Mouse (Mus musculus) liver, adult 10 weeks (tissue): ENCODE data around the gene Olfr1230. TPM values are rescaled to one million over a fixed set of nuclear protein-coding genes. Genes with fewer than 3 reads are reported as not detected.

Source experiments
- polyA plus RNA-seq: library from polyadenylated mRNA; stranded (reverse); fragments of 350-450 nt; fragmentation: Illumina TruSeq; extraction: RNeasy Lipid Tissue Mini Kit (QIAGEN cat#74804); gene quantifications from one replicate; pipeline ENCODE4 v1.2.3, GENCODE M21; 2014; ENCODE audit warnings: low read depth, low replicate concordance

The Olfr1230 gene
- polyA plus RNA-seq = not detected

GRCm38 (mm10) chr2:89297168-89297567, at the start of gene Olfr1230:
TSS of gene Olfr1230 (minus strand) at chr2:89297268.

GRCm38 (mm10) chr2:89342298-89342697, 45.2 kb upstream of the Olfr1230 start, which contains the start of gene Olfr1233:
TSS of gene Olfr1233 (minus strand) at chr2:89342398.

GRCm38 (mm10) chr2:89329575-89329974, 32.5 kb upstream of the Olfr1230 start, which contains the start of gene Olfr1232:
TSS of gene Olfr1232 (minus strand) at chr2:89329675.

GRCm38 (mm10) chr2:89306974-89307373, 9.9 kb upstream of the Olfr1230 start, which contains the start of gene Olfr1231:
TSS of gene Olfr1231 (minus strand) at chr2:89307074.

GRCm38 (mm10) chr2:89287914-89288313, 9.2 kb downstream of the Olfr1230 start, which contains the start of gene Olfr1229:
TSS of gene Olfr1229 (minus strand) at chr2:89288014.

GRCm38 (mm10) chr2:89253962-89254361, 43.1 kb downstream of the Olfr1230 start, which contains the start of gene Olfr1228:
TSS of gene Olfr1228 (minus strand) at chr2:89254062.

Other genes with a start within 250 kb of the Olfr1230 start
- gene Olfr1218, start 236.1 kb downstream of the Olfr1230 start, polyA plus RNA-seq = not detected
- not detected for gene Olfr1219, start 213.8 kb downstream of the Olfr1230 start, polyA plus RNA-seq
- not detected for gene Olfr1220, start 190.4 kb downstream of the Olfr1230 start, polyA plus RNA-seq
- gene Olfr1221, start 180.0 kb downstream of the Olfr1230 start, polyA plus RNA-seq = not detected
- not detected for gene Olfr1222, start 164.2 kb downstream of the Olfr1230 start, polyA plus RNA-seq
- not detected for gene Olfr1223, start 145.7 kb downstream of the Olfr1230 start, polyA plus RNA-seq
- not detected for gene Olfr1224-ps1, start 133.2 kb downstream of the Olfr1230 start, polyA plus RNA-seq
- not detected for gene Olfr1225, start 122.6 kb downstream of the Olfr1230 start, polyA plus RNA-seq
- gene Olfr1226, start 97.2 kb downstream of the Olfr1230 start, polyA plus RNA-seq = not detected
- gene Olfr1228, start 43.2 kb downstream of the Olfr1230 start, polyA plus RNA-seq = not detected
- gene Olfr1229, start 9.3 kb downstream of the Olfr1230 start, polyA plus RNA-seq = not detected
- not detected for gene Olfr1231, start 9.8 kb upstream of the Olfr1230 start, polyA plus RNA-seq
- gene Olfr1232, start 32.4 kb upstream of the Olfr1230 start, polyA plus RNA-seq = not detected
- not detected for gene Olfr1233, start 45.1 kb upstream of the Olfr1230 start, polyA plus RNA-seq
- gene Olfr1234, start 67.6 kb upstream of the Olfr1230 start, polyA plus RNA-seq = not detected
- gene Olfr1238, start 112.4 kb upstream of the Olfr1230 start, polyA plus RNA-seq = not detected
- gene Olfr1239, start 123.1 kb upstream of the Olfr1230 start, polyA plus RNA-seq = not detected
- not detected for gene Olfr1240, start 145.7 kb upstream of the Olfr1230 start, polyA plus RNA-seq
- gene Olfr1241, start 189.9 kb upstream of the Olfr1230 start, polyA plus RNA-seq = not detected
- gene Olfr1242, start 201.1 kb upstream of the Olfr1230 start, polyA plus RNA-seq = not detected
- not detected for gene Olfr1243, start 234.2 kb upstream of the Olfr1230 start, polyA plus RNA-seq